Mouse (Mus musculus) embryonic facial prominence, embryonic 14.5 days (tissue): Measurements from ENCODE around the gene Tmsb10. TPM values are rescaled to one million over a fixed set of nuclear protein-coding genes. Genes with fewer than 3 reads are reported as not detected.

Source experiments
- ATAC-seq: fragments of 200-750 bp; cut with Nextera tagmentation; 2 replicates; pipeline ENCODE4 v1.8.0; 2017; ENCODE audit warnings: low read depth, moderate number of reproducible peaks, moderate TSS enrichment
- DNase-seq: peaks from one replicate; pipeline ENCODE4 v3.0.0-alpha.2; 2015; ENCODE audit warnings: low spot score
- H3K27ac ChIP-seq: fragments of 300-500 bp; sonication (generic); replicated peaks from 2 replicates; pipeline ENCODE4 v1.5.1; 2014; ENCODE audit warnings: low read depth, mild to moderate bottlenecking, low read length, moderate library complexity
- H3K27me3 ChIP-seq: fragments of 300-500 bp; sonication (generic); replicated peaks from 2 replicates; pipeline ENCODE4 v1.6.1; 2014; ENCODE audit warnings: low read length; ENCODE audit not compliant: control insufficient read depth, insufficient read depth
- H3K36me3 ChIP-seq: fragments of 300-500 bp; sonication (generic); 2 replicates; pipeline ENCODE4 v1.6.1; 2014; ENCODE audit warnings: low read length, mixed read lengths; ENCODE audit not compliant: control insufficient read depth, insufficient read depth
- H3K4me1 ChIP-seq: fragments of 300-500 bp; sonication (generic); 2 replicates; pipeline ENCODE4 v1.6.1; 2014; ENCODE audit warnings: antibody characterized with exemption, low read length; ENCODE audit not compliant: control insufficient read depth, insufficient read depth
- H3K4me2 ChIP-seq: fragments of 300-500 bp; sonication (generic); 2 replicates; pipeline ENCODE4 v1.6.1; 2014; ENCODE audit warnings: low read depth, mild to moderate bottlenecking, low read length, moderate library complexity, mixed read lengths
- H3K4me3 ChIP-seq: fragments of 300-500 bp; sonication (generic); 2 replicates; pipeline ENCODE4 v1.5.1; 2014; ENCODE audit warnings: low read depth, mild to moderate bottlenecking, low read length
- H3K9ac ChIP-seq: fragments of 300-500 bp; sonication (generic); 2 replicates; pipeline ENCODE4 v1.6.1; 2014; ENCODE audit warnings: low read depth, mild to moderate bottlenecking, low read length, moderate library complexity, mixed read lengths
- H3K9me3 ChIP-seq: fragments of 300-500 bp; sonication (generic); 2 replicates; pipeline ENCODE4 v1.6.1; 2016; ENCODE audit warnings: low read length; ENCODE audit not compliant: control insufficient read depth
- WGBS: fragments of 180-500 bp; shearing (Covaris S2); extraction: QIAGEN DNeasy Blood & Tissue Kit; methylation state at CpG from one replicate; pipeline ENCODE4 v1.1.7; 2014; 5-methylcytosine and 5-hydroxymethylcytosine counted together
- polyA plus RNA-seq: library from polyadenylated mRNA; unstranded; fragments of >200 nt; fragmentation: Nextera tagmentation; extraction: Ambion mirVana; gene quantifications from 2 replicates; pipeline ENCODE4 v1.2.1, GENCODE M21; 2014

Gene Tmsb10
- polyA plus RNA-seq, 1 experiment from 2014 or later: 2,276 TPM

DNA sequence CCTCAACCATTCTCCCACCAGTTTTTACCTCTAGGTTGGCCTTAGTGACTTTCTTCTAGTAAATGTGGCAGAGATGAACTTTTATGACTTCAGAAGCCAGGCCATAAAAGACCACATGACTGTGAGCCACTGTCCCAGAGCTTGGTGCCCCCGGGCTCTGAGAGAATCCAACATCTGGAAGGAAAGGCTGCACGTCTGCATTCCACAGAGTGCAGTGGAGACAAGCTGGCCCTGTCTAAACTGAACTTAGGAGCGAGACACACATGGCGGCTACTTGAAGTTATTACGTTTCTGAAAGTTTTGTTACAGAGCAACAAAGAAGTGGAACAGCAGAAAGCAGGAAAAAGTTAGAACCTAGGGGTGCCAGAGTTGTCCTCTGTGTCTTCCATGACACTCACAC, 2.1 kb upstream of the Tmsb10 start:
- DNase-seq (no peak), ATAC-seq (no peak)
- Histone ChIP-seq H3K4me1 (peaks cover 17% of the 10 kb centered on the region; the same call in 1 of the 2 replicates), H3K9ac (no peak overlapping the region), H3K27ac (no peak overlapping the region), H3K27me3 (no peaks in the 10 kb centered on the region), H3K4me2 (no peak overlapping the region), H3K4me3 (no peak overlapping the region), H3K36me3 (no peaks in the 10 kb centered on the region), H3K9me3 (no peaks in the 10 kb centered on the region)
- WGBS: 35% methylated on average over 5 of the region's 5 CpGs

DNA sequence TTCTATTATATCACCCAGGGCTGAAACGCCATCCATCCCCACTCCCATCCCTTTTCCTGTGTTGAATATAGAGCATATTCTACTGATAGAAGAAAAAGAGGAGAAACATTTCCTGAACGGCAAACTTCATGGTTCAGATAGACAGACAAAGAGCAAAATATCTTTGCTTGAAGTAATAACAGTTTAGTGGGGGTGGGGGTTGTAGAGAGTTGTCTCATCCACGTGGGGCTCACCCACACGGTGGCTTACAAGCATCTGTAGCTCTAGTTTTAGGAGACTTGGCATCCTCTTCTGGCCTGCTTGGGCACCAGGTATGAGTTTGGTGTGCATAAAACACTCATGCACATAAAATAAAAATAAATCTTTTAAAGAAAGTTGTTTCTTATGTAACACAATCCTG, 627 bp upstream of the Tmsb10 start:
- Histone ChIP-seq H3K27ac (no peak overlapping the region), H3K9me3 (no peaks in the 10 kb centered on the region), H3K4me2 (peak overlapping the region; percentile 83), H3K9ac (peak overlapping the region; percentile 96), H3K36me3 (no peaks in the 10 kb centered on the region), H3K27me3 (no peaks in the 10 kb centered on the region), H3K4me1 (peaks cover 17% of the 10 kb centered on the region), H3K4me3 (peak overlapping the region; percentile 87)
- 14% methylated on average over 4 of the region's 4 CpGs for WGBS
- ATAC-seq (no peak), DNase-seq (no peak)

DNA sequence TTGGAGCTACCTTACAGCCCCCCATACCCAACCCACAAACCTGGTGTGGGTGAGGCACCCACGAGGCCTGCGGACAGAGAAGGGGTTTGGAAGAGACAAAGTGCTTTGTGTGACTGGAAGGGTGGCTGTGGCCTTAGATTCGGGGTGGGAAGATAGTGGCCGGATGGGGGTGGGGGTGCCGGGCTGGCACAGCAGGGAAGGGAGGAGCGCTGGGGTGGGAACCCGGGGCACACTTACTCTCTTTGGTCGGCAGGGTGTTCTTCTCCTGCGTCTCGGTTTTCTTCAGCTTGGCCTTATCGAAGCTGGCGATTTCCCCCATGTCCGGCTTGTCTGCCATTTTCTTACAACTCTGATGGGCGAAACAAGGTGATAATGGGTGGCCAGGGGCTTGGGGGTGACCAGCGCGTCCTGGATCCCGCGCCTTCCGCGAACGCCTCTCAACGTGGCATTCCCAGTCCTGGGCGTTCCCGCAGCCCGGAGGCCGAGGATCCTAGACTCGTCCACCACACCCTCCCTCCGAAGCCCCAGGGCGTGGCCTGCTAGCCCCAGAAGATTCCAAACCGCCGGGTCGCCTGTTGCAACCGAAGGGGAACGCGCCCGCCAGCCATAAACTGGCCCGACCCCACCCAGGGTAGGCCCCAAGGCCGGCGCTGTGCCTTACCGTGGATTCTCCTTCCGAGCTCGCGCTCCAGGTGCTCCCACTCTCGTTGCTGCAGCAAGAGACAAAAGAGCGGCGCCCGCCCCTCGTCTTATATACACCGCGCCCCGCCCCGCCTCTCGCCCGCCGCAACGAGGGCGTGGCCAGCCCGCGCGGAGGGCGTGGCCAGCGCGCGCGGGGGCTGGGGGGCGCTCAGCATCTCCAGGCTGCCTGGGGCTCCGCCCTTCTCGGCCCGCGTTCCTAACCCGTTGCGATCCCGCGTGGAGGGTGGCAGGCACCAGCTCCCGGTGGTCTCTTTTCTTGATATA, 589 bp downstream of the Tmsb10 start:
- peak overlapping the region; percentile 90 for H3K27ac ChIP-seq
- peak; percentile 84 for ATAC-seq
- H3K4me3 ChIP-seq: peak overlapping the region; percentile 87
- no peaks in the 10 kb centered on the region for H3K36me3 ChIP-seq
- H3K4me1 ChIP-seq: peaks cover 17% of the 10 kb centered on the region
- peak overlapping the region; percentile 96 for H3K9ac ChIP-seq
- H3K9me3 ChIP-seq: no peaks in the 10 kb centered on the region
- no peaks in the 10 kb centered on the region for H3K27me3 ChIP-seq
- under 1% methylated on average over 47 of the region's 75 CpGs for WGBS
- peak overlapping the region; percentile 83 for H3K4me2 ChIP-seq
- DNase-seq: peak; percentile 90

DNA sequence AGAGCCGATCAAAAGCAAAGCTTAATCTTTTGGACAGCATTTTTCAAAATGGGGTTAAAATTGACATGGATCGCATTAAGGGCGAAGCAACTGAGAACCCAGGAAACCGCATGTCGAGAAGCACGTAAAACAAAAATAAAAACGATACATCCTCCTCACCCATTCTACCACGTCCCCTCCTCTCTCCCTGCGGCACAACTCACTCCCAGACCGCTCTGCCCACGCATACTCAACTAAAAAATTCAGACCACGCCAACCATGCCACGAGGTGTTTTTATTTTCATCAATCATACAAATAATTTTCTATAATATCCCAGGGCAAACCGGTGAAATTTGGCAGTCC, 1.5 kb downstream of the Tmsb10 start:
- Histone ChIP-seq H3K36me3 (no peaks in the 10 kb centered on the region), H3K27me3 (no peaks in the 10 kb centered on the region), H3K9ac (peak overlapping the region; percentile 96), H3K4me2 (peak overlapping the region; percentile 83), H3K27ac (peak overlapping the region; percentile 56), H3K9me3 (no peaks in the 10 kb centered on the region), H3K4me3 (peak overlapping the region; percentile 87), H3K4me1 (peaks cover 20% of the 10 kb centered on the region)
- under 1% methylated on average over 14 of the region's 14 CpGs for WGBS
- DNase-seq: no peak
- no peak for ATAC-seq

DNA sequence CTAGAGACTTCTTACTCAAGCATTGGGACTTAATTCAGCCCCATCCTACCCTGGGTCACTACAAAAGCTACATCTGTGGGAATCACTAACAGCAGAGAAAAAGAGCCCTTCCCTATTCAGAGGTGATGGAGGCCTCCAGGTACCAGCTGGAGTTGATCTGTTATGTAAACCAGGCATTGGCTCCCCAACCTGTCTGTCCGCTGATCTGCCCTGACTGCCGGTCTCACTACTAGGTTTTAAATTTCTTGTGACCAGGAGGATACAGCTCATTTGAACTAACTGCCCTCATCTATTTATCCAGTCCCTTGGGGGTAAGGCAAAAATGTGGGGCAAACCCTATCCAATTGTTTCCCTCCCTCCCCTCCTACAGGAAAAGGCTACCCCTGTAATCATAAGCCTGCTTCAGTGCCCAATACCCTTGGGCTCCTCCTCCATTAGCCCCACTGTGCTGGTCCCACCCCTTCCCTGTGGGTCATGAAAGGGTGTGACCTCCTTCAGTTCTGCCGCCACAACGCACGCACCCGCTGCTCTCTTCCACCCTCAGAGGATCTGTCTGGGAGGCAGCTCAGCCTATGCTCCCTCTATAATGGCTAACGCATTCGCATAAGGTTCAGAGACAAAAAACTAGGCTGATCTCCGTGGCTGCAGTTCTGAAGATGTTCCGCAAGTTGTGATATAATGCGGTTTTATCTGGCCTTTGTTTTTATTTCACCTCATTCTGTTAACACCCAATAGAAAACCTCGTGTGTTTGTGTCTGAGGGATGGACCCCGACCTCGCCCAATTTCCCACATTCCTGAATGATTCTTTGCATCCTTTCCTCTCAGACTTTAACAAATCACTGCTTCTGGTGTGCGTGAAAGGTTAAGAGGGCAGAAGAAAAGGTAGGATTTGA, 2.1 kb downstream of the Tmsb10 start:
- Histone ChIP-seq H3K27ac (peak overlapping the region; percentile 56), H3K4me2 (peak overlapping the region; percentile 83), H3K36me3 (no peaks in the 10 kb centered on the region), H3K27me3 (no peaks in the 10 kb centered on the region), H3K9me3 (no peaks in the 10 kb centered on the region), H3K4me3 (peak overlapping the region; percentile 87), H3K9ac (peak overlapping the region; percentile 96), H3K4me1 (peaks cover 22% of the 10 kb centered on the region)
- peak; percentile 81 for DNase-seq
- ATAC-seq: peak; percentile 63
- WGBS: 5% methylated on average over 15 of the region's 15 CpGs

DNA sequence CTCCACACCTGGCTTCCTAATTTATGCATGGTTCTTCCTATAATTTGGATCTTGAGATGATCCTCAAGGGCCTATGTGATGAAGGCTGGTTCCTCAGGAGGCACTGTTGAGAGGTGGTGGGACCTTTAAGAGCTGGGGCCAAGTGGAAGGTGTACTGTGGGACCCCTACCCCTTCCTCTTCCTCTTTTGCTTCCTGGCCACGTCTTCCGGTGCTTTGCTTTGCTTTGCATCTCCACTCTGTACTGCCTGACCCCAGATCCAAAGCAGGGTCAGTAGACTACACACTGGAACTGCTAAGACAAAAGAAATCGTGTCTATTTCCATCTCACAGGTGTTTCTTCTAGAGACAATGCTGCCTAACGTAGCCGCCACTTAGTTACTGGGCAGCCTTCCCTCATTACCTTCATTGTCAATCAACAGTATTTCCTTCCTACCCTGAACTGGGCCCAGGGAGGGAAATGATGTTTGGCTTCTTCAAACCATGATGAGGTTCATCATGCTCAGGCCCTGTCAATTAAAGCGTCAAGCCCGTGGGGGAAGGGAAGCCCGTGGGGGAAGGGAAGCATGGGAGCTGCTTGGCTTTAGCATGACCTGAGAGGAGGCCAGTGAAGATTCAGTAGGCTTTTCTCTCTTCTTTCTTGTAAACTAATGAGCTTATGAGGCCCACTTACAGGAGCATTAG, 2.9 kb downstream of the Tmsb10 start:
- DNase-seq: no peak
- Histone ChIP-seq H3K36me3 (no peaks in the 10 kb centered on the region), H3K4me3 (peak overlapping the region; percentile 87), H3K9ac (0 out of 2 replicates have a peak overlapping the region, but pooled peaks have one; percentile 96), H3K4me1 (peaks cover 22% of the 10 kb centered on the region), H3K9me3 (no peaks in the 10 kb centered on the region), H3K27ac (peak overlapping the region; percentile 56), H3K4me2 (peak overlapping the region; percentile 83), H3K27me3 (no peaks in the 10 kb centered on the region)
- 39% methylated on average over 8 of the region's 8 CpGs for WGBS
- ATAC-seq: no peak

DNA sequence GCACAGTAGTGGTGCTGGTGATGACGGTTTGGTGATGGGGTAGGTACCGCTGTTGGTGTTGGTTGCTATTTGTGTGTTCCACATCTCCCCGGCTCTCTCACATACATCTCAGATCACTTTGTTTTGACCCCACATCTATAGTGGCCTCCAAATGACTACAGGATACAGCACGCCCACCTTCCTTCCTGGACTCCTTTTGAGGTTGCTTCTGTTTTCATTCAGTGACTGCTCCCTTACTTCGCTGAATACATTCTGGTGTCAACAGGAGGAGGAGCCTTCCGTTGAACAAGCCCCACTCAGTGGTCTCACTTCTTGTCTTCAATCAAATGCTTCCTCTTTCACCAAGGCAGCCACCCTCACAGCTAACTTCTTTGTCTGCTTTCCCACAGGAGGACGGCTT, 3.8 kb downstream of the Tmsb10 start:
- H3K27ac ChIP-seq: peak overlapping the region; percentile 19; the same call in 1 of the 2 replicates
- H3K36me3 ChIP-seq: no peaks in the 10 kb centered on the region

DNA sequence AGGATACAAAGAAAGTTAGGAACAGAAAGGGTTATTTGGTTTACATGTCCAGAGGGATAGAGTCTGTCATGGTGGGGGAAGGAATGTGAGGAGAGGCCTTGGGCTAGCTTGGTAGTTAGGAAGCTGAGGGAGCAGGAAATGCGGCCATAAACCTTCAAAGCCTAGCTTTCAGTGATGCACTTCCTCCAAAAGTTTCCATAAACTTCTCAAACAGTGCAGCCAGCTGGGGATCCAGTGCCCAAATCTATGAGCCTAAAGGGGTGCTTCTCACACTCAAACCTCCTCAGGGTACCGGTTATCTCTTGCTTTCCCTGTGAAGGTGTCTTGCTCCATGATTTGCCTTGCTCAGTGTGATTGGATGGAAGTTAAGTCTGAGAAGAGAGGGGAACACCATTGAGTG, 5.6 kb downstream of the Tmsb10 start:
- no peak overlapping the region for H3K9ac ChIP-seq
- 70% methylated on average over 2 of the region's 2 CpGs for WGBS
- no peaks in the 10 kb centered on the region for H3K9me3 ChIP-seq
- H3K4me1 ChIP-seq: peaks cover 16% of the 10 kb centered on the region
- DNase-seq (no peak), ATAC-seq (no peak)
- no peaks in the 10 kb centered on the region for H3K36me3 ChIP-seq
- H3K27me3 ChIP-seq: no peaks in the 10 kb centered on the region
- H3K27ac ChIP-seq: 0 out of 2 replicates have a peak overlapping the region, but pooled peaks have one; percentile 36
- H3K4me3 ChIP-seq: no peak overlapping the region
- H3K4me2 ChIP-seq: no peak overlapping the region

More for the DNA sequence above, 3.8 kb downstream of the Tmsb10 start:
- Histone ChIP-seq H3K9ac (no peak overlapping the region), H3K4me2 (no peak overlapping the region), H3K4me3 (no peak overlapping the region), H3K4me1 (peaks cover 22% of the 10 kb centered on the region), H3K27me3 (no peaks in the 10 kb centered on the region), H3K9me3 (no peaks in the 10 kb centered on the region)
- 68% methylated on average over 7 of the region's 7 CpGs for WGBS
- no peak for DNase-seq
- ATAC-seq: no peak
